Mouse (Mus musculus) testis, adult 2 months (tissue): ENCODE results near the gene Nfe2l1.

Experiments
- CTCF ChIP-seq: fragments of 200-500 bp; IDR thresholded peaks from 2 replicates; pipeline ENCODE4 v1.5.1; 2012; ENCODE audit warnings: low read depth, mild to moderate bottlenecking, inconsistent platforms, low read length, moderate library complexity; ENCODE audit not compliant: control insufficient read depth, insufficient read depth, insufficient replicate concordance
- POLR2A ChIP-seq: fragments of 200-500 bp; IDR thresholded peaks from 2 replicates; pipeline ENCODE4 v1.6.1; 2012; ENCODE audit warnings: low read depth, mild to moderate bottlenecking, inconsistent platforms, low read length, moderate library complexity; ENCODE audit not compliant: control insufficient read depth

DNA sequence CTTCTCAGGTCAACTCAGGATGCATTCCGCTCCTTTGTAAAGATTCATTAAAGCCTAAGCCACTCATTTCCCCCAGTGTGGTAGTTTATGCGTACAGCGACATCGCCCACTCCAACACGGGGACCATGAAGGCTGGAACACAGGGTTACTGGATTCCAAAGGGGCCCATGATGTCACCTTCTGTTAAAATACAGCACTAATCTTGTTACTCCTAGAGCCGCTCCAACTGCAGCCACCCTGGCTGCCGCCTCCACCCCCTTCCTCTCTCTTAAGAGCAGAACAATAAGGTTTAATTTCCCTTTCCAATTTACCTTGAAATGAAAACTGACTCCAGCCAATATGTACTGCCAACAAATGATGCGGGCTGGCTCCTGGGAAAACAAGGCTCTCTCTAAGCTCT, 54.7 kb downstream of the Nfe2l1 start:
- no peak for TF ChIP-seq CTCF
- no peak for TF ChIP-seq POLR2A
